Mouse (Mus musculus) layer of hippocampus, adult 9-10 months (tissue): ENCODE data around the gene Mydgf.

Experiments
- DNase-seq: peaks from one replicate; pipeline ENCODE4 v3.0.0; 2022; ENCODE audit warnings: low spot score

Mydgf gene

DNA sequence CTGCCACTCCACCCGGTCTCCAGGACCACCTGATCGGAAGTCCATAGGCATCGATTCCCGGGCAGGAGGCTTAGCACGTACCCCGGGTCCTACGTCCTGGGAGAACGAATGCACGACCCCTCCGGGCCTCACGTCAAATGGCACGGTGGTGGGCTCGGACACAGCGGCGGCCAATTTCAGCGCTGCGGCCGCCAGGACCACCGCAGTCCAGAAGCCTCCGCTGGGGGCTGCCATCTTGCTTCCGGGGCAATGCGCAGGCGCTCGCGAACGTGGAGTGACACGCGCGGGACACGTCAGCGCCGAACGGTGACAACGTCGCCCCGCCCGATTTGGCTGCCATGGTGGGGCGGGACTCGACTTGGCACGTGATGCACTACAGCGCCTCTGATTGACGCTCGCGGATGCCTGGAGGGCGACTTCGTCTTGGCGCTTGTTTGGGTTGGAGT is at the start of gene Mydgf:
TSS of gene Mydgf (minus strand) at position 263 of the 446 bp plus-strand sequence.
- peak; percentile 90 for DNase-seq

DNA sequence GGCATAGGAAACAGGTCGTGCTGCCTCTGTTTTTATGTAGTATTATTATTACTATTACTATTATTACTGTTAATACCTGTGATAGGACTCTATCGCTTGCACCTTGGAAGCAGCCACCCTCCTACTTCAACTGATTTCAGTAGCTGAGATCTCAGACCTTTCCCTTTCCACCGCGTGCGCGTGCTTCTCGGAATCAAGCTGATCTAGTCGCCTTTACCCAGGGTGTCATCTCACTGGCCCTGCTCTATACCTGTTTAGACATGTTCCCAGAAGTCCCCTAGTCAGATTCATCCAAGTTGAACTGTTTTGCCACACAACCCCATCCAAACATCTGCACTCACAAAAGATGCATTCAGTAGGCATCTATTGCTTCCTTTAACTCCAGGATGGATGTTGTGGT is 49.7 kb upstream of the Mydgf start:
- DNase-seq = no peak

DNA sequence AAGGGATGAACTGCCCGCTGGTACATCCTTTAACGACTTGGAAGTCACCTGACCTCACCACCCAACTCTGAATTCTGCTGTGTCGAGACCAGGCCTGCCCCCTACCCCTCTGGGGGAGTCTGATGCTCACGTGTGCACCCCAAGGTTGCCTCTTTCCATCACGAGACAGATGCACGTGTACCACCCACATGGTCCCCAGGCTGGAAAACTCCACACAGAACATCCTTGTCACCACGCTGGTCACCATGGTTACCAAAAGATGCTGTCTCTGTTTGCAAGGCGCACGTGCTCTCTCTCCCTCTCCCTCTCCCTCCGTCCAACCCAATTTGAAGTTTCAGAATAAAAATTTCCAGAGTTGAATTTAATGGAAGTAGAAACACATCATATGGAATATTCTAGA is 46.2 kb upstream of the Mydgf start:
- peak; percentile 62 for DNase-seq

DNA sequence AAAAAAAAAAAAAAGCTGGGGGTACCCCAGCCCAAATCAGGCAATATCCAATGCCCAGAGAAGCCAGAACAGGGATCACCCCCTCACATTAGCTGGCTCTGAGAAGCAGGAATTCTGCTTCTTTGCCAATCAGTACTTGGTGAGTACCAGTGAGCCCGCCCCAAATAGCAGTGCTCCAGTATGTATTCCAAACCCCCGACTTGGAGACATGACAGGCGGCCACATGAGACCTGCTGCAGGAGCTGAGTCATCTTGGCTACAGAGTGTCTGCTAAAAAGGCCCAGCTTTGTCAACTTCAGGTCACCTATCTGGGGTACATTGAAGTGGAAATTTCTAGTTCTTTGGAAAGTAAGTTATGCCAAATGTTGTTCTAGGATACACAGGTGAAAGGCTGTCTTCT is 42.8 kb upstream of the Mydgf start:
- no peak for DNase-seq

DNA sequence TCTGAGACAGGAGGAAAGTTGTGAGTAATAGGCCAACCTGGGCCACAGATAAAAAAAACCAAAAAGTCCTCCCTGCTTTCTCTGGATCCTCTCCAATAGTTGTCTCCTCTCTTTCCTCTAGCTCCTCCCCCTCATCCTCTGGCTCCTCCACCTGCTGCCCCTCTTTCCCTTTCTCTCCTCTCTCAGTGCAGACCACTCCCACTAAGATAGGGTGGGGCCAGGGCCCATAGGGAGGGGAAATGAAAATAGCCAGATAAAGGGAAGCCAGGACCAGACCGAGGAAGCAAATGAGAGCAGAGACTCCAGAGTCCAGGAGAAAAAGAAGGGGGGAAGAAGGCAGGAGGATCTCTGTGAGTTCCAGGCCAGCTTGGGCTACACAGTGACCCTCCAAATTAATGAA is 41.2 kb upstream of the Mydgf start:
- no peak for DNase-seq

DNA sequence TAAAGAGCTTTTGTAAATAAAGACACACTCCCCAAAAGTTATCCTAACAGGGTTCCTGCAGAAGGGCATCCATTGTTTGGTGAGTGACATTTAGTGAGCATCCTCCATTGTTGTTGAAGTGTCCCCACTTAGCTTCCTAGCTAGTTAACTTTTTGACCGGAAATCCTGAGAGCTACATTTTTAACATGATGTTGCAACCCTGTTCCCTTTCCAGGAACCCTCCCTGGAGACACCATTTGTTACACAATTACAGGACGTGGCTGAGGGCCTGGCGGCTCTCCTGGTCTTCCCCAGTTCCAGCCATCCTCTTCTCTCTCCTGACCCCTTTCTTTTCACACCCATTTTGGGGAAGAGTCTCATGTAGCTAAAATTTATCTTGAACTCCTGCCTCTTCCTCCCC is 36.1 kb upstream of the Mydgf start:
- DNase-seq = no peak

DNA sequence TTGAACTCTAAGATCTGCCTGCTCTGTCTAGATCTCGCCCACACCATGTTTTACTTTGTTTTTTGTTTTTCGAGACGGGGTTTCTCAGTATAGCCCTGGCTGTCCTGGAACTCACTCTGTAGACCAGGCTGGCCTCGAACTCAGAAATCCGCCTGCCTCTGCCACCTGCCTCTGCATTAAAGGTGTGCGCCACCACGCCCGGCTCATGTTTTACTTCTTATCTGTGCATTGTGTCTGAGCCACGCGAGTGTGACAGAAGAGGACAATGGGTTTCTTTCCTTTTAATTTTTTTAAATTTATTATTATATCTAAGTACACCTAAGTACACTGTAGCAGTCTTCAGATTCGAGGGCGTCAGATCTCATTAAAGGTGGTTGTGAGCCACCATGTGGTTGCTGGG is 35.5 kb upstream of the Mydgf start:
- no peak for DNase-seq

DNA sequence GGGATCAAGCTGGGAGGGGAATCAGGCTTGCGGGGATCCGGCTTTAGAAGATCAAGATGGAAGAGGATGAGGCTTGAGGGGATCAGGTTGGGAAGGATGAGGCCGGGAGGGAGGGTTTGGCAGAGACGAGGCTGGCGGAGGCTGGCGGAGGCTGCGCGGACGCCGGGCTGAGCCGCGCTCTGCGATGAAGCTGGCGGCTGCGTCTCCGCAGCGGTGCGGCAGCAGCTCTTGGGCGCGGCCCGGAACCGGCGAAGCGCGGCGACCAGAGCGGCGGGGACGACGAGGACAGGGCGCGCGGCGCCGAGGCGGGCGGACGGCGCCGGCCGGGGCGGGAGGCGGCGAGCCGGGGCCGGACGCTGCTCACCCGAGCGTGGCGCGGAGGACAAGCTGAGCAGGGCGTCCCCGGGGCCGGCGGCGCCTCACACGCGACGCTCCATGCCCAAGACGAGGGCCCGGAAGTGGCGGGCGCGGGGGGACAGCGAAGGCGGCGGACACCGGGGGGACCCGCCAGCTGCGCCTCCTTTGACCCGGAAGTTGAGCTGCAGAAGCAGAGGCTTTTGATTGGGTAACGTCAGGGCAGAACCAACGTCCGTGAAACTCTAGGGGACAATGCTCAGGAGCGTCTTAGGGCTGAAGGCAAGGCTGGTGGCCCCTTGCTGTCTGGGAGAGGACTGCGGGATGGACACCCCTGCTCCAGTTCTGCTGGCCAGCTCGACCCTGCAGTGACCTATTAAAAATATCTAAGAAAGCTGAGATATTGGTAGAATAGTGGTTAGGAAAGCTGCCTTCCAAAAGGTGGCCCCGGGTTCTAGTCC is 34.9 kb upstream of the Mydgf start, which contains the start of gene Dpp9:
TSS of gene Dpp9 (minus strand) at position 529 of the 815 bp plus-strand sequence.
- peak; percentile 75 for DNase-seq

DNA sequence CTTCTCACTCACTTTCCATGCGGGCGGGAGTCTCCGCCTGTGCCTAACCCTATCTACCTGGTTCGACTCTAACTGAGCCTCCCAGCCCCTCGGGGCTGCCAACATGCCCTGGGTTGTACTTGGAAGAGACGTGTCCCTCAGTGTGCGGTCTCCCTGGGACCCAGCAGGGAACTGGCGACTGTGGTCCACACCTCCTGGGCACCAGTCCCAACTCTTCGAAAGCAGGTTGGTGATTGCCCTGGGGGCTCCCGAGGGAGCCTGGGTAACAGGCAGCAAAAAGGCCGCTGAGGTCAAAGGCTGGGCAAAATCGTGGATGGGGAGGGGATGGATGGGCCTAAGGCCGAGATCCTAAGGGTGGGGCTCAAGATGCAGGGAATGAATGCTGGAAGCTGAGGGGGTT is 34.0 kb upstream of the Mydgf start:
- no peak for DNase-seq

DNA sequence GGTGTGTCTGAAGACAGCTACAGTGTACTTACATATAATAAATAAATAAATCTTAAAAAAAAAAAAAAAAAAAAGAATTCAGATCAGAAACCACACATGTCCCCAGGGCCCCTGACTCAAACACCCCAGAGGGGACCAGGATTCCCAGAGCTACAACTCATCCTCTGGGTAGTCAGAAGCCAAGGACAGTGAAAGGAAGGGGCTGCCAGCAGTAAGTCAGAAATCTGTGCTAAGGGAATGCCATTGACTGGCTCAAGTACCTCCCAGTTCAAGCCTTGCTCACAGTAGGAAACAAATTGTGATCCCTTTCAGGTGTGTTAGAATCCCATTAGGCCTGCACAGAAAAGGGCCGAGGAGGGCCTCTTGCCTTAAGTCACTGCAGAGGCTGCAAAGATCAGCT is 30.5 kb upstream of the Mydgf start:
- DNase-seq = no peak

DNA sequence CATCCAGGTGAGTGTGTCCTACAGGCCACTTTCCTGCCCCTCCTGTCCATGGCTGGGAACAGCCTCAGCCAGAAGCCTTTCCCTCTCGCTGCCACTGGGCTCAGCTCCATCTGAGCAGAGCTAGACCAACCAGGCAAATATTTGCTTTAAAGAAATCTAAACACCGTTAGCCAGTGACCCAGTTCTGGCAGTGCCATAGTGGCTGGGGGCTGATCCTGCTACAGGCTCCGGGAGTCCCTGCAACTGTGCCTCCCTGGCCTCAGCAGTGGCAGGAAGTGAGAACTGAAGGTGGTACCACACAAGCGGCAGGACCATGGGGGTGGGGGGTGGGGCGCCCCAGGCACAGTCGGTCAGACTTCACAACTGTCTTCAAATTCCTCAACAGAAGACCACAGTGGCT is 29.0 kb upstream of the Mydgf start:
- no peak for DNase-seq

DNA sequence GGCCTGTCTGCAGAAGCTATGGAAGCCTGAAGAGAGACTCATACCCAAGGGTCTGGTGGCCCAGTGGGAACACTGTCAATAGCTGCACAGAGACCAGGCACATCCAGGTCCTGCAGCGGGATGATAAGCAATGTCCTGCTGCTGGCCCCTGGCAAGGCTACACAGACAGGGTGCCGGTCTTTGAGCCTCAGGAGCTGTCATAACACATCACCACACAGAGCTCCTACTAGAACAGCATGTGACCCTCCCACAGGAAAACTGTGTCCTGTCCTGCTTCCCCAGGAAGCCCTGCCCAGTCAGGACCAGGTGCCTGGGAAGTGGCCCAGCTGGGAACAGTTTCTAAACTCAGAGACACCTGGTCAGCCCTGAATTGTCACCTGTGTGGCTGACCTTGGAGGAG is 27.4 kb upstream of the Mydgf start:
- DNase-seq = no peak

DNA sequence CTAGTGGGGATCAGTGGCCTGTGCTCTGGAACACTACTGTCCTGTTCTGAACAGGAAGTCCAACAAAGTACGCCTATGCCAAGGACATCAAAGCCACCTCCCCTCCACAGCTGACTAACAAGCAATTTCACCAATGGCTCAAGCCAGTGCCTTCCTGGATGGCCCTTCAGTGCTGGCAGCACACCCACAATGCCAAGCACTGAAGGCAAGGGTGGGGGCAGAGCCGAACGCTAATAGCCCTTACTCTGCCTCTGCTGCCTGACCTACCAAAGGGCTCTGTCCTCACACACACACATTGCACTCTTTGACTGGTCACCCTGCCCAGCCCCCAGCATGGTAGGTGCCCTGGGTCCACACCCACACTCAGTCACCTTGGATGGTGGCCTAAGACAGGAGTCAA is 25.1 kb upstream of the Mydgf start:
- no peak for DNase-seq

DNA sequence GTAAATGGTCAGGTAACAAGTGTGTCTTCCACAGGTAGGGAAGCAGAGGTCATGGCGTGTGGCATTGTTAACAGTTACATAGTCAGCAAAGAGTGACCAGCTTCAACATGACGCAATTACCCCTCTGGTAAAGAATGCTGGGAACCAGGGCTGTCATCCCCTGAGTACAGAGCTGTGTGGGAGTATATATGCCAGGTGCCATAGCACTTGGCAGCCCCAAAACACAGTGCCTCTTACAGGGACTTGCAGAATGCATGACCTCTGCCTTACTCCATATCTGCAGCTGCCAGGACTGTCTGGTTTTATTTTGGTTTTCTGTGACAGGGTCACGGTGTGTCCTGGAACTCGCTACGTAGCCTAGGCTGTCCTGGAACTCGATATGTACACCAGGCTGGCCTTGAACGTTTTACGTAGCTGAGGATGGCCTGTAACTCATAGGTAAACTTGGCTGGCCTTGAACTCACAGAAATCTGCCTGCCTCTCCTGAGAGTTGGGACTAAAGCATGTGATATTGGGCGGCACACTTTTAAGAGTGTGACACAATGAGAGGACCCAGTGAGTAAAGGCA is 24.3 kb upstream of the Mydgf start:
- no peak for DNase-seq

DNA sequence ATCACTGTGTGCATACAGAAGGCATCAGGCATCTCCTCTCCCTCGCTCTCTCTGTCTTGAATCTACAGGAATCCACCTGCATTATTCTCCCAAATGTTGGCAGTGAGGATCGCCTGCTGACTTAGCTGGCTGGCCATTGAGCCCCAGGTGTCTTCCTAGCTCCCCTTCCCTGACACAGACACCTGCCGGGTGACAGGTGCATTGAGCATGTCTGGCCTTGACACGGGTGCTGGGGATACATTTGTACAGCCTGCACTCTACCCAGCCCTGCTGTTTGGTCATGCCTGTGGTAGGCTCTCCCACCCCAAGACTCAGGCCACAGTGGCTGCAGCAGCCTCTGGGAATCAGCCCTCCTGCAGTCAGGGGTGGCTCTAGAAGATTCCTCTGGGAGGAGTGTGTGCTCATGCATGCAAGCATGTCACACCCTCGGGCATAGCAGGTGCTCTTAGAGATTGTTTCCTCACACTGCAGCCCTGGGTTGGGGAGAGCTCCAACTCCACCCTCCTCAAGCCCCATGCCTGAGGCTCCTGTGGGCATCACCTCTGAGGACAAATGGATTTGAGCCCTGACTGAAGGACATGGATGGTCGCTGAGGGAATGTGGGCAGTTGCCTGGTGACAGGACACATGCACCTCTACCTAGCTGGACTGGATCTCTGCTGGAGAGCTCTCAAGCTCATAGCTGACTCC is 23.4 kb upstream of the Mydgf start:
- DNase-seq = no peak

DNA sequence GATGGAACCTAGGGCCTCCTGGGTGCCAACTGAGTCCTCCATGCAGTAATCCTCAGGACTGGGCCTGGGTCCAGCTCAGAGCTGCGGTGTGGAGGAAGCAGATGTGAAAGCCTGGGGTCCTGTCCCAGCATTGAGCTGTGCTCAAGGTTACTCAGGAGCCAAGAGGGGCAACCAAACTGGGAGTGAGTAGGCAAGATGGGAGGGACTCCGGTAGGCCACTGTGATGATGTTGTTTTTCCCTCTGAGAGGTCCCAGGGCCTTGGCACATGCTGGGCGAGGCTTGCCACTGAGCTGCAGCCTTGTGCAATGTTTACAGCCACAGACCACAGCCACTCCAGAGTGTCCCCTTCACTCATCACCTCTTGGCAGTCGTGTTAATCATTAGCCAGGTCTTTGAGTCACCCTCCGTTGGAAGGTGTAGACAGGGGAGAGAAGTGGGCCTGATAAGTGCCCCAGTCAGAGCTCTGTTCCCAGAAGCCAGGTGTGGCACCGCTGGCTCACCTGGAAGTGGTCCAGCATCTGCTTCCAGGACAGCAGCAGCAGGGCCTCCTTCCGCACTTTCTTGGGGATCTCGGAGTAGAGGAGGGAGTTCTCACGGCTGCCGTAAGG is 22.7 kb upstream of the Mydgf start:
- no peak for DNase-seq

DNA sequence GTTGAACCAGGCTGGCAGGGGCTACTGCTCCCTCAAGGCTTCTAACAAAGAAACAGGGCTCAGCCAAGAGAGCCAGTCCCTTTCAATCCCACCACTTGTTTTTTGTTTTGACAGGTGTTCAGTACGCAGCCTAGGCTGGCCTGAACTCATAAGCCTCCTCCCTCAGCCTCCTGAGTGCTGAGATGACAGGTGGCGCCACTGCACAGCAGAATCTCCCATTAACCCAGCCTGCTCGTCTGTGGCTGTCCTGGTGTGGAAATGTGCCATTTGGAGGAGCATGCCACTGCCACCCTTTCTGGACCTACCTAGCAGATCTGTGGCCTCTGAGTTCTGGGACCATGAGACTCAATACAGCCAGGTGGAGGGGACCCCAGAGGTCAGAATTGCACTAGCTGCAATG is 20.0 kb upstream of the Mydgf start:
- no peak for DNase-seq

DNA sequence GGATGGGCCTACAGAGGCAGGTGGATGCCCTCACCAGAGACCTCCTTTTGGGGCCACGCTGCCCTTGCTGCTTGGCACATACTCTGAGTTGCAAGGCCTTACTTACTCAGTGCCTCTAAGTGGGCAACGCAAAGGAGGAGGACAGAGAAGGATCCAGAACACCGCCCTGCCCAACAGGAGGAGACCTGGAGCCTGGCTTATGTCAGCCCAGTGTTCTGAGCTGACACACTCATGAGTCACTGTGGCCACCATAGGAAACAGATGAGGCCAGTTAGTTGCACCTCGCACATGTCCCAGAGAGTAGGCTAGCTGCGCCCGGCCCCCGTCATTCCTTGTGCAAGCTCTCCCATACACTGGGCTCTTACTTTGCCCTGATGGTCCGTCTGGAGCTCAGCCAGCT is 18.8 kb upstream of the Mydgf start:
- DNase-seq = no peak

DNA sequence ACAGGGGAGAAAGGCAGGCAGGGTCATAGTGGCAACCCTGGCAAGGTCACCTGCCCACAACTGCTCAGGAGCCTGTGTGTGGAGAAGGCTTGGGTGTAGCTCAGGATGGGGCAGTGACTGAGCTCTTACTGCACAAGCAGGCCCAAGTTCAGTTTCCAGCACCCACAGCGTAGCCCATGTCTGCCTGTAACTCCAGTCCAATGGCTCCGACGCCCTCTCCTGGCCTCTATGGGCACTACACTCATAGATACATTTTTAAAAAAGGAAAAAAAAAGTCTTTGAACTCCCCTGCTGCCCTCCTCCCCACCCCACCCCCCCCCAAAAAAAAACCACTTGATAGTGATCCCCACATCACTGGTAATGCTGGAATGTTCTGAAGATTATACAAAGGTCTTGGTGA is 17.9 kb upstream of the Mydgf start:
- no peak for DNase-seq

DNA sequence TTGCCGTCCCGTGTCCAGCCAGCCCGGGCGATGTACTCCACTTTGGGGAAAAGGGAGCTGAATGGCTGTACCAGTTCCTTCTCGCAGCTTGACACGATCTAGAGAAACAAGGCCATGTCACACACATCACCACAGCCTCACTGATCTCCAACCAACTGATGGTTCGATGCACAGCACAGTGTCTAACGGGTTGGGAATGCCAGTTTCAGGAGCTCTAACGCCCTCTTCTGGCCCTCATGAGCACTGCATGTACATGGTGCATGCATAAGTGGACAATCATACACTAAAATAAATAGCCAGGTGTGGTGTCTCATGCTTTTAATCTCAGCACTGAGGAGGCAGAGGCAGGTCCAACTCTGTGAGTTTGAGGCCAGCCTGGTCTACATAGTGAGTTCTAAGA is 16.9 kb upstream of the Mydgf start:
- DNase-seq = no peak

DNA sequence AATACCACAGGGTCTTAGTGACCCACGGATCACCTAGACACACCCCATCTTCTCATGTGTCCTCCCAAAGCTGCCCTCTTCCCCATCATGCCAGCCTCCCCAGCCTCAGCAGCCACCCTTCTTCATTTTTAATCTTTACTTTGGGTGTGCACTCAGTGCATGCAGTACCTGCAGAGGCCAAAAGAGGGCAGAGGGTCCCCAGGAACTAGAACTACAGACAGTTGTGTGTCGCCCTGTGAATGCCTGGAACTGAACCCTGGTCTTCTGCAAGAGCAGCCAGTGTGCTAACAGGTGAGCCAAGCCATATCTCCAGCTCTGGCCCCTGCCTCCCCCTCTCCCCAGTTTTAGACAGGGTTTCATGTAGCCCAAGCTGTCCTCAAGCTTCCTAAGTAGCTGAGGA is 13.1 kb upstream of the Mydgf start:
- no peak for DNase-seq

DNA sequence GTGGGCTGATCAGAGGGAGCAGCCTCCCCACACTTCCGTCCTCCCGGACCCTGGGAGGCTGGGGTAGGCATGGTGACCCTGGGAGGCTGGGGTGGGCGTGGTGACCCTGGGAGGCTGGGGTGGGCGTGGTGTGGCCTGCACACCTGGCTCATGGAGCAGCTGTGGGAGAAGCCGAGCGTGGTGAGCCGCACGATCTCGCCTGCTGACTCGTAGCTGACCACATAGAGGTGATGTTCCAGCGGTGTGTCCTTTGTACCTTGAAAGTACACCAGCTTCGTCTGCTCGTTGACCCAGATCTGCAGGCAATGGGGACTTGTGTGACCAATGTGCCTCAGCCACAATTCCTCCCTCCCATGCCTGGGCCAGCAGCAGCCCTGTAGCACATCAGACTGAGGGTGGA is 11.0 kb upstream of the Mydgf start:
- DNase-seq = no peak

DNA sequence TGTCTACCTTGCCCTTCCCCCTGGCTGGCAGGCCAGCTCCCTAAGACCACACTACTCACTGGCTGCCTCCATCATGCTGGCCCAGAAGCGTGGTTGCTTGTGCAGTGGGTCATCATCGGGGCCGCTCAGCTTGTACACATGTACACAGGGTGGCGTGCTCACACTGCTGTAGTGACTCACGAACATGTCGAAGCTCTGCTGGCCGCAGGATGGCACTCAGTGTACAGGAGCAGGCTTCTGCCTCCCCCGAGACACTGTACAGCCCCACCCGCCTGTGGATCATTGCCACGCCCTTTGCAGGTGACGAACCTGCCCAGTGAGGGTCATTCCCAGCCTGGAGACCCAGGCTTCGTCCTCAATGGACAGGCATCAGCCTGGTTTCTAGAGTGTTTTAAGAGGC is 10.6 kb upstream of the Mydgf start:
- DNase-seq = no peak
